In the genomic region with DNA sequence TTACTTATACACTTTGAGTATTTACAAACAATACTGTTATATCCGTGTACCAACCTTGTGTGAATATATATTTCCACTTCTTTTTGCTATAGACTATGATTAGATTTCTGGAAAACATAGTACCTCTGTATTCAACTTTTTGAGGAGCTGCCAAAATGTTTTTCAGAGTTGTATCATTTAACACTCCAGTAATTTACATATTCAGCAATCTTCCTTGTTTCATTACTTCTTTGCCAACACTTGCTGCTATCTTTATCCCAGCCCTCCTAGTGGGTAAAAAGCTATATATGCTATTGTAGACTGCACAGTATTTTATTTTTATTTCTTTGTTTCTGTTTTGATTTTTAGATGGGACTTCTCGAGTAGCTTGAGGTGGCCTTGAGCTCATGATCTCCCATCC, we compare ENCODE assay signal across 18 mouse cellular contexts. TPM values are rescaled to one million over a fixed set of nuclear protein-coding genes. Genes with fewer than 3 reads are reported as not detected.
"Had no signal": no experiment of that assay in that cellular context is flagged by ENCODE, and none has a peak within 500 bp of the region (broad histone marks: within the 10 kb centered on the region; RNA-seq: fewer than 3 reads in every experiment).

No protein-coding gene starts in this region.

- H3K9me3 ChIP-seq: midbrain, embryonic 12.5 days; neural tube, embryonic 13.5 days; neural tube, embryonic 15.5 days had no signal

- H3K27ac ChIP-seq: midbrain, embryonic 10.5 days; midbrain, embryonic 12.5 days; neural tube, embryonic 13.5 days; neural tube, embryonic 15.5 days had no signal

- H3K9ac ChIP-seq: lung, embryonic 14.5 days; midbrain, embryonic 12.5 days; neural tube, embryonic 13.5 days; neural tube, embryonic 15.5 days had no signal

- H3K4me1 ChIP-seq: midbrain, embryonic 10.5 days; midbrain, embryonic 12.5 days; neural tube, embryonic 15.5 days had no signal

- H3K27me3 ChIP-seq: midbrain, embryonic 12.5 days; neural tube, embryonic 13.5 days; neural tube, embryonic 15.5 days had no signal

- DNase-seq: lung, adult 18-20 months; lung, embryonic 14.5 days; lung, postnatal 10 days; lung, postnatal 4 days; midbrain, embryonic 14.5 days; retina, postnatal 1 day; right cerebral cortex, adult 18-20 months; right cerebral cortex, postnatal 25 days; right cerebral cortex, postnatal 4 days; spleen, adult 18-20 months; thymus, postnatal 14 days; thymus, postnatal 36 days had no signal

- H3K4me2 ChIP-seq: lung, embryonic 14.5 days; midbrain, embryonic 12.5 days; neural tube, embryonic 13.5 days; neural tube, embryonic 15.5 days had no signal

- H3K36me3 ChIP-seq: midbrain, embryonic 10.5 days; midbrain, embryonic 12.5 days; neural tube, embryonic 13.5 days; neural tube, embryonic 15.5 days had no signal

- H3K4me3 ChIP-seq: midbrain, embryonic 10.5 days; midbrain, embryonic 12.5 days; myocyte; neural tube, embryonic 13.5 days; neural tube, embryonic 15.5 days had no signal

- ATAC-seq: midbrain, embryonic 16.5 days had no signal

RNA-seq across cellular contexts. Expression of a gene that starts 29.2 kb away (rescaled TPM):
- polyA plus RNA-seq: myocyte had no signal
